Mouse (Mus musculus): Measurements from ENCODE around the gene Fxyd5.
A peak's percentile ranks its signal among the peaks of the same experiment; 100 is the strongest.

Fxyd5 gene

DNA sequence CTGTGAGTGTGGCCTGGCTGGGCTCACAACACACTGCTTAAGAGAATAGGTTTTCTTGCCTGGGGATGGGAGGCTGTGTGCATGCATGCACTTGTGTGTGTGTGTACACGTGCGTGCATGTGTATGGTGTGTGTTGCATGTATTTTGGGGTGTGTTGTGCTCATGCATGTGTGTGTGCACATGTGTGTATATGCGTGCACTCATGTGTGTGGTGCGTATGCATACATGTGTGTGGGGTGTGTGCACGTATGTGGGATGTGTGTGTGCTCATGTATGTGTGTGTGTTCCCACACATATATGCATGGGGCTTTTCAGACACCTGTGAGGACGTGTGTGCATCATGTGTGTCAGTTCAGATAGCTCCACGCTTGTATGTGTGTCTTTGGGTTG lies 18.3 kb upstream of the Fxyd5 start:
- no peak for DNase-seq (ENCODE audit: low spot score)

DNA sequence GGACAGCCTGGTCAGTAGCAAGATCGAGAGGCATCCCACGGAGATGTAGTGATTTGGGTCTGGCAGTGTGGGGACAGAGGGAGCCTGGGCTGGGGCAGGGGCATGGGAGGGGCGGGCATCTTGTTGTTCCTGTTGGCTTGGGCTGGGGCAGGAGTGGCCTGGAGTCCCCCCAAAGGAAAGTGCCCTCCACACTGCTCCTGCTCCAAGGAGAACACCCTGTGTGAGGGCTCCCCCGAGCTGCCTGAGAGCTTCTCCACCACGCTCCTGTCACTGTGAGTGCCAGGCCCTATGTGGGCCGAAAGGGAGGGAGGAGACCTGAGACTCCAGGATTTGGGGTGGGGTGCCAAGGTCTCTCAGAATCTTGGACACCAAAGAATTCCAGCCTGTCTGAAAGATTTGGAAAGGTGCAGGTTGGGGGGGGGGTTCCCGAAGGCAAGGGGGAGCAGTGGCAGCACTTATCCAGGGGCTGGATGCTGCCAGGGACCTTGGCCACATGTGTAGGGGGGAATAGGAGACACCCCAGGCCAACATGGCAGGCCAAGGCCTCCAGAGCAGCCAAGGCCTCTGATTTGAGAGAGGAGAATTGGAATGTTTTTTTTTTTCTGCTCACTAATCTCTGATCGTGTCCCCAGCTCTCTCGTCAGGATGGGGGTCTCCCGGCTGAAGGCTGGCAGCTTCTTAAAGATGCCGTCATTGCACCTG lies 17.8 kb upstream of the Fxyd5 start:
- DNase-seq (ENCODE audit: low spot score), result no peak

DNA sequence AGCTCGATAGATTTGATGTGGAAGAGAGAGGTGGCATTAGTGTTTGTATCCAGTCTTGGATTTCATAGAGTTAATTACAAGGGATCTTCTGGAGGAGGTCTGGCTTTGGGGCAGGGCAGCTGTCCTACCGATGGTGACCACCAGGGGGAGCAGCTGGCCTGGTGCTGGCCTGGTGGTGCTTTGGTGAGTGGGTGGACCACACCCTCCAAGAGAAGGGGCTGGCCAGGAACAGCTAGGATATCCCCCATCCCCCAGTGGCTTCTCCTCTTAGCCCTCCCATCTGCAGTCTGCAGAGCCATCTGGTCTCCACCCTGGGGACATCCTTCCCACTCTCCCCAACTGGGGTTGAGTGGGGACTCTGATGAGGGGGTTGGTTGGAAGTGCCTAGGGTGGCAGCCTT lies 16.8 kb upstream of the Fxyd5 start, which contains the start of gene Lgi4:
Lgi4 (plus strand) TSS at position 235 of the 400 bp plus-strand sequence.
- DNase-seq (ENCODE audit: low spot score), result peak; percentile 84

DNA sequence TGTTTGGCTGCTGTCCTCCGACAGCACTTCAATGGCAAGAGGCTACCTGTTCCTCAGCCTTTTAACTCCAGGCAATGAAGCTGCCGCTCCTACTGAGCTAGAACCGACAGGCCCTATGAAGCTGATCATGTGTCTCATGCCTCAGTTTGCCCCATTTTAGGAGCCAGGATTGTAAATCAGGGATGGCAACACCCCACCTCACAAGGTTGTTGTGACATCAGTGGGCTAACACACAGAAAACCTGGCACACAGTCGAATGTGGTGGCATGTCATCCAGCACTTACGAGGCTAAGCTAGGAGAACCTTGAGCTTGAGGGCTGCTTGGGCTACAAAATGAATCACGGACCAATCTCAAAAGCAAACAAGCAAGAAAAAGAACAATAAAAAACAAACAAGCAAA lies 15.9 kb upstream of the Fxyd5 start:
- DNase-seq (ENCODE audit: low spot score), result no peak

DNA sequence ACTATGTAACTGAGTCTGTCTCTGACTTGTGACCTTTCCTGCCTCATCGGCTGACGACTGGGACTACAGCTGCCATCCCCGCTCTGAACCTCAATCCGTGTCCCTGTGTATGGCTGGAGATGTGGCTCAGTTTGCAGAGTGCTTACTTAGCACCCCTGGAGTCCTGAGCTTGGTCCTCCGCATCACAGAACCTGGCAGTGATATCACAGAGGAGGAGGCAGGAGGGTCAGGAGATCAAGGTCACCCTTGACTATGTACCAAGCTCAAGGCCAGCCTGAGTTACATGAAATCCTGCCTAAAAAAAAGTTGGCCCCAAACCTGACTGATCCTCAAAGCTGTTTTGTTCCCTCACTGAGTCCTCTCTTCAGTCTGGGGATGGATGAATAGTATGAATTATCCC lies 15.4 kb upstream of the Fxyd5 start:
- no peak for DNase-seq (ENCODE audit: low spot score)

- DNase-seq (ENCODE audit: low spot score), result no peak
Measured at GRCm38 (mm10) chr7:31057071-31057470, 14.8 kb upstream of the Fxyd5 start, which contains the start of gene Fxyd1. TSS of gene Fxyd1 (minus strand) at chr7:31057199.

DNA sequence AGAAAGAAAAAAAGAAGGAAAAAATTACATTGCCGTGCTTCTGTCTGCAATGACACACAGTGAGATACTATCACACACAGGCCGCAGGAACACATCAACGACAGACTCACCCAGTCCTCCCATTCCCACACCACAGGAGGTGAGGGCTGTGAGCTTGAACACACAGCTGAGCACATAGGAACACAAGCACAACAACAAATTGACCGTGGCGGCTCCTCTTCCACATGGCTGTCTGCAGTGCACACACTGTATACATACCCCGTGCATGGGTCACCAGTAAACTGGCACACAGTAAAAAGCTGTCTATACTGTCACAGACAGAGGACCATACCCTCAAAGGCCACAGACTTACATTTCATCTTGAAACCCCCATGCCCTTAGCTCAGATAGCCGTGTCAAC lies 14.2 kb upstream of the Fxyd5 start:
- DNase-seq (ENCODE audit: low spot score), result no peak

- peak; percentile 42 for DNase-seq (ENCODE audit: low spot score)
Measured at GRCm38 (mm10) chr7:31055883-31056282, 13.6 kb upstream of the Fxyd5 start.

DNA sequence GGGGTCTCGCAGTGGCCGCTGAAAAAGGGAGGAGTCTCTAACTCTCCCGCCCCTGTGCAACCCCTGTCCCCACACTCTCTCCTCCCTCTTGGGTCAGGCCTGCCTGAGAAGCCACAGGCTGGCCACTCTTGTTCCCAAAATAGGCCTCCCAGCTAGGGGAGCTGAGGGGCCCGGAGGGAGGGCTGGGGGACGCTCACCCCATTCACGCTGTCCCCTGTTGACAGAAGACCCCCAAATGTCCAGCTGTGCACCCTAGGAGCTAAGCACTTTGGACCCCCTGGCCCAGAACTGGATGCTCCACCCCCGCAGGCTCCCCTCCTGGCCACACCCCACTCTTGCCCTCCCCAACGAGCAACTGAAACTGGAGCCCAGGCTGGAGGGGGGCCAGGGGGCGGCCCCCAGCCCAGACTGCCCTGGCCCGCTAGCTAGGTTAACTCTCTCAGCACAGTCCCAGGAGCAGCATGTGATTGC lies 13.1 kb upstream of the Fxyd5 start:
- DNase-seq (ENCODE audit: low spot score), result peak; percentile 85

- peak; percentile 44 for DNase-seq (ENCODE audit: low spot score)
Measured at GRCm38 (mm10) chr7:31054661-31055320, 12.5 kb upstream of the Fxyd5 start.

- DNase-seq (ENCODE audit: low spot score), result no peak
Measured at GRCm38 (mm10) chr7:31053882-31054447, 11.7 kb upstream of the Fxyd5 start.

DNA sequence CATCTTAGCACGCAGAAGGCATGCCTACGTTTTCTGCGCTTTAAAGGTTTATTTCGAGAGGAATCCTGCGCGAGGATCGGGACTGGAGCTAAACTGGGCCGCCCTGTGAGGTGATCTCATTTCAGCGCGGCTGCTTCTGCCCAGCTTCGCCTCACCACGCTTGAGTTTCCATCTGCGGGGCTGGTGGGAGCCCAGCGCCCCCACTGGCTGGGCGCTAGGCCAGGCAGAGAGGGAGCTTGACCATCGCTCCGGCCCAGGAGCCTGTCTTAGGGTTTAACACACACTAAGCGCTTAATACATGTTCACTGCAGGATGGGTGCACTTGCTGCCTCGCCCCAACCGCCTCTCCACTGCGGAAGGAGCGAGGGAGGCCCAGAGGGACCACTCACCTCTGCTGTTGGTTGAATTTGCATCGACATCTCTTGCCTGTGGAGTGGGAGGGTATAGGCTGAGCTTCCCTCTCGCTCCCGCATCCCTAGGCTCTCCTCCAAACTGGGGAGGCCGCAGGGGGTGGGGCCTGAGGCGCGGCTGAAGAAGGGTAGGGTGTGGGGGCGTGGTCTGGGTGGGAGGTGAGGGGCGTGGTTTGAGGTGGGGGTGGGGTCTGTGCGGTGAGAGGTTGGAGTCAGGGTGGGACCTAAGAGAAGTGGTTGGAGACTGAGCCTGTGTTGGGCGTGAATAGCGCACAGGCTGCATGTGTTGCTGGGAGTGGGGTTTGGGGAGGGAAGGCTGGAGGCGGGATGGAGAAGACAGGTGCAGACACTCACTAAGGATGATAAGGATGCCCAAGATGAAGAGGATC lies 10.6 kb upstream of the Fxyd5 start:
- peak; percentile 46 for DNase-seq (ENCODE audit: low spot score)

- no peak for DNase-seq (ENCODE audit: low spot score)
Measured at GRCm38 (mm10) chr7:31052251-31052635, 10.0 kb upstream of the Fxyd5 start.

GRCm38 (mm10) chr7:31051321-31052021 lies 9.2 kb upstream of the Fxyd5 start, which contains the start of gene Fxyd7:
TSS of gene Fxyd7 (minus strand) at chr7:31051467.
- DNase-seq (ENCODE audit: low spot score), result no peak

DNA sequence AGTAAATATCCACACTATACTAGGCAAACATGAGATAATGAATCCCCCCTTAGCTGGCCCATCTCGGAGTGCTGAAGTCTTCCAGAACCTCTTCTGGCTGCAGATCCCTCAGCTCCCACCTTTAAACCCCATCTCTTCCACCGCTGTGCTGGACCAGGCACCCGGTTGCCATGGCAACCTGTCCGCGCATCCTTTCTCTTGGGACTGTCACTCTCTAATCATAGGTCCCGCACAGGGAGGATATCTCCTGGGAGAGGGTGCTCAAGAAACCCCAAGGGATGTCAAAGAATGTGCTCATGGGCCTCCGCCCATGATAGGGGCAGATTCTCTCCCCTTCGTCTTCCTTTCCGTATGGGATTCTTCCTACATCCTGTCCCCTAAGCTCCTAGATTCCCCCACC lies 8.6 kb upstream of the Fxyd5 start:
- no peak for DNase-seq (ENCODE audit: low spot score)

DNA sequence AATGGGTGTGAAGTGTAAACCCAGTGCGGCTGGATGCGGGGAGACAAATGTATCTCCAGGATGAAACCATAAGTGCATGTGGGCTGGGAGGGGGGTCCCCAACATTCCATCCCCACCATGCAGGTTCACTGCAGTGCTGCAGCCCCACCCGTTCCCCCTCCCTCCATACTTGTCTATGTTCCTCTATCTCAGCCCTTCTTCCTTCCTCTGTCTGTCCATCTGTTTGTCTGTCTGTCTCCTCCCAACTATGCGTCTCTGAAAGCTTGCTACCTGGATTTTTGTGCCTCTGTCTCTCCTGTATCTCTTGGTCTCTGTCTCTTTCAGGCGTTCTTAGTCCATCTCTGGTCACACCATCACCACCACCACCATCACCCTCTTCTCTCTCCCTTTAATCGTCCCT lies 8.2 kb upstream of the Fxyd5 start:
- DNase-seq (ENCODE audit: low spot score), result no peak

GRCm38 (mm10) chr7:31049846-31050281 lies 7.6 kb upstream of the Fxyd5 start:
- no peak for DNase-seq (ENCODE audit: low spot score)

DNA sequence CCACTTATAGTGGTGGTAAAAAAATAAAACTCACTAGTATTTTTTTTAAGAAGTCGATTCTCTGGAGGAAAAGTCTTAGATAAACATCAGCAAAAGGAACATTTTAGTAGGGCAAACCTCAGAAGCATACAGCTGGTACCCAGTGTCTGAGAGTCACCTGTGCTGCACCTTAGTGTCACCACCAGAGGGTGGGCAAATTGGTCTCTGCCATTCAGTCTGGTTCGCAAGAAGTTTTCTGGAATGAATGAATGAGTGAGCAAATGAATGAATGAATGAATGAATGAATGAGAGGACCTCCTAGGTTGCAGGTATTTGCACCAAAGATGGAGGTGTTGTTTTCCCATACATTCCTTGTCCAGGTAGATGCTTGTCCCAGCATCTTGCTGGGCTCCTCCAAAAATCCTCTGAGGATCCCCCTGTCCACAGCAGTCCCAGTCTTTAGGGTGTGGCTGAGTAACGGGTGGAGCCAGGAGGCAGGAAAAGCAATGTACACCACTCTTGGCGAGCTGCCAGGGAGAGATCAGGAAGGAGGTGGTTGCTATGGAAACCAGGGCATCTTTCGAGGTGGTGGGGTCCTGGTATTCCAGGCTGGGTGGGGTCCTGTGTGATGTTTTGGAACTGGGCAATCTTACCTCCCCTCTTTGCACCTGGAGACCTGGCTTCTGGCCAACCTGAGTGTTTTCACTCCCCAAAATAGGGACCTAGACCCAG lies 7.0 kb upstream of the Fxyd5 start:
- no peak for DNase-seq (ENCODE audit: low spot score)

- peak; percentile 33 for DNase-seq (ENCODE audit: low spot score)
Measured at GRCm38 (mm10) chr7:31041662-31042315, 492 bp downstream of the Fxyd5 start.

- no peak for DNase-seq (ENCODE audit: low spot score)
Measured at GRCm38 (mm10) chr7:31041023-31041407, 1.3 kb downstream of the Fxyd5 start.
